Mouse (Mus musculus) brain, adult 2 months (tissue): Measurements from ENCODE around the gene Vsig8.

Experiments
- DNase-seq: peaks from one replicate; pipeline ENCODE4 v3.0.0; 2011; ENCODE audit warnings: low read depth, low spot score

The Vsig8 gene

DNA sequence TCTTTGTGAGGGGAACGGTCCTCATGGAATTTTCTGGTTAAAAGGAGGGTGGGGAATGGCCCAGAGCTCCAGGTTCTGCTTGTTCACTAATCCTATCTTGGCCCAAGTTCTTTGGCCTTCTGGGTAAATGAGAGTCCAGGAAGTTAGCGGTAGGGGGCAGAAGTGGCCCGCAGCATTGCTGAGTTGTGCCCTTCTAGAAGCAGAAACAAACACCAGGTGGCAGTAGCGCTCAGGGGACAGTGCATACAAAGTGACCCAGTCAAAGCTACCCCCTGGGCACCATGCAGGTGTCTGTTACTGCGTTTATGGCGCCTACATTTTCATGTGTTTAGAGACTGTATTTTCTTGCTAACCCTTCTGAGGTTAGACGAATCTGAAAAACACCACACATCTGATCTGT lies 27.0 kb upstream of the Vsig8 start:
- peak; percentile 92 for DNase-seq

DNA sequence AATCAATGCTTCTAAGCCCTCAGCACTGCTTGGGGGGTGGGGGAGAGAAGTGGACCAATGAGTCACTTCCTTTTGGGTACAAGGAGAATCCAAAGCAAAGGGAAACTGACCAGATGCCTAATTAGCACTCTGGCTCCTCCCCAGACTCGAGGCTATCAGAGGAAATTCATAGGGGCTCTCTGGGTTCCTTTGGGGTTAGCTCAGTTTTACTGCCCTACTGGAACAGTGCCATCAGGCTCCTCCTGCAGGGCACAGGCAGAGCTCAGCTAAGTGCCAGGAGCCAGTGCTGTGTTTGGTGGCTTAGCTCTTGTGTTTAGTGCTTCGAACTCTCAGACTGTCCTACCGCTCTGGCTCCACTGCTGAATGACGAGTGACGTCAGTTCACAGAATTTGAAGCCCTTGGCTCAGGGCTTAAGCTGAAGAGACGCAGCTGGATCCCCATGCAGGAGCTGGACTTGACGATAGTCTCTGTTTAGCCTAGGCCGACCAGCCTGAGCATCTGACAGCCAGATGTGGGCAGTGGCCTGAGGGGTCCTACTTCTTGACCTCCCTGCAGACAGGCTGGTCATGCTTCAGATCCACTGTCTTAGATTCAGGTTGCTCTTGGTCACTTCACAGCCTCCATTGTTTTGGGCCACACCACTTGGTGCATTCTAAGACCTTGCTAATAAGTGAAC lies 25.1 kb upstream of the Vsig8 start:
- no peak for DNase-seq

GRCm38 (mm10) chr1:172532551-172532950 lies 23.2 kb upstream of the Vsig8 start:
- DNase-seq: peak; percentile 73

- DNase-seq: no peak
Measured at GRCm38 (mm10) chr1:172535116-172535515, 20.6 kb upstream of the Vsig8 start.

GRCm38 (mm10) chr1:172539827-172540226 lies 15.9 kb upstream of the Vsig8 start:
- DNase-seq: peak; percentile 25

DNA sequence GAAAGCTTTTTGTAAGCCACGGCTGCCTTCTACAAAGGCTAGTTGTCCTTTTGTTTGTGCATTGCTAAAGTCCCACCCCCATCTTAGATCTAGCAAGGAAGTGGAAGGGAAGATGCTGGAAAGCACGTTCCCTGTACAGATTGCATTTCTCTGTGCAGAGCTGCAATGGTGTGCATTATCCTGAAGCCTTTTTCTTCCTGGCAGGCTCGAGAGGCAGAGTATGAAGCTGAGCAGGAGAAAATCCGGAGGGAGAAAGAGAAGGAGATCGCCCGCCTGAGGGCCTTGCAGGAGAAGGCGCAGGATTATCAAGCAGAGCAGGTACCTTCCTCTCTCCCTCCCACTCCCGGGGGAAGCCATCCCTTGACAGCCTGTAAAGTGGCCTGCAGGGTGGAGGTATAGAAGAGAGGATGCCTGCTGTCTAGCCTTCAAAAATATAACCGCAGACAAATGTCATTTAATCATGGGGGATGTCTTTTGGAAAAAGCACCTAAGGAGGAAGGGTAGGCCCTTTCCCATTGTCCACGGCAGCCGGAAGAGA lies 15.4 kb upstream of the Vsig8 start:
- DNase-seq: no peak

- no peak for DNase-seq
Measured at GRCm38 (mm10) chr1:172546062-172546461, 9.7 kb upstream of the Vsig8 start.

- DNase-seq: no peak
Measured at GRCm38 (mm10) chr1:172548501-172548900, 7.2 kb upstream of the Vsig8 start.

GRCm38 (mm10) chr1:172549314-172549713 lies 6.4 kb upstream of the Vsig8 start:
- no peak for DNase-seq

DNA sequence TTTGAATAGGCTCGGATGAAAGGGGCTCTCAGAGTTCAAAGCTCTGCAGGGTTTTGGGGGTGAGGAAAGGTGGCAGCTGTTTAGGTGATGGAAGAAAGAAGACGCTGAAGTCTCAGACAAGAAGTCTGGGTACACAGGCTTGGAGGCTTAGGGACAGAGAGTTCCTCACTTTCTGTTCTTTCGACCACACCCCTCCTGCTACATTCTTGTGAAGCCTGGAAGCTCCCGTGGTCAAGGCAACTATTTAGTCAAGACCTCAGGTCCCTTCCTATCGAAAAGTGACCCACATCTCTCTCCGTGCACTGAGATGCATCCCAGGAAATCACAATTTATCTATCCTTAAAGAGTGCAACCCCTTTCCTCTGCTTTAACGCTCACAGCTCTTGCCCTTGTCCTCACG lies 6.0 kb upstream of the Vsig8 start:
- no peak for DNase-seq

DNA sequence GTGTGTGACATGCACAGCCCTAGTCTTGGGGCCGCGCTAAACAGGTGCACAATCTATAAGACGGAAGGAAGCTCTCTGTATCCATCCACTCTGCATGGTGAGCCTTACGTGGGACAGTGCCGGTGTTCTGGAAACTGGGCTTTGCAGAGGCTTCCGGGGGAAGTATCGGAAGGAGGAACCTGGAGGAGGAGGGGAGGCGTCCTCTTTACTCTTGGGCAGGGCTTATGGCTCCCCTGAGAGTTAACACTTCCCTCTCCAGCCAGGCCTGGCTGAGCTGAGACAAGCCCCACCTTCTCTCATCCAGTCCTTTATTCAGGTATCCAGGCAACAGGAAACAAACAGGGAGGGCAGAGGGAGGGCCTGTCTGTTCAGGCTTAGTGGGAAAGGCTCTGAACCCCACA lies 5.2 kb upstream of the Vsig8 start:
- peak; percentile 83 for DNase-seq

DNA sequence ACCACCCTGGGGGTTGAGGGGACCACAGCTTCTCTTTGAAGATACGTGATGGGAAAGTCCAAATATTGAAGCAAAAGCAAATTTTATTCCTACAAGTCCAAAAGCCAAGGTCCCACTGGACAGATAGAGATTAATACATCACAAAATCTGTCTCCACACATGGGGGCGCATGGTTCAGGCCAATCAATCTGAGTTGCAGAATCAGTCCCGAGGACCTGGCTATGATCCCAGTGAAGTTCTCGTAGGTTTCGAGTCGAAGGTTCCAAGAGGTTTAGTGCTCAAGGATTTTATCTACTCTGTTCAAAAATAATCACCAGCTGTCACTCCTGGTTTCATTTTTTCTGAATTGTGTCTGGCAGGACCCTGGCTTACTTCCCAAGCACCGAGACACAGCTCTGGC lies 4.7 kb upstream of the Vsig8 start:
- DNase-seq: no peak

GRCm38 (mm10) chr1:172552623-172553022 lies 3.1 kb upstream of the Vsig8 start:
- no peak for DNase-seq

DNA sequence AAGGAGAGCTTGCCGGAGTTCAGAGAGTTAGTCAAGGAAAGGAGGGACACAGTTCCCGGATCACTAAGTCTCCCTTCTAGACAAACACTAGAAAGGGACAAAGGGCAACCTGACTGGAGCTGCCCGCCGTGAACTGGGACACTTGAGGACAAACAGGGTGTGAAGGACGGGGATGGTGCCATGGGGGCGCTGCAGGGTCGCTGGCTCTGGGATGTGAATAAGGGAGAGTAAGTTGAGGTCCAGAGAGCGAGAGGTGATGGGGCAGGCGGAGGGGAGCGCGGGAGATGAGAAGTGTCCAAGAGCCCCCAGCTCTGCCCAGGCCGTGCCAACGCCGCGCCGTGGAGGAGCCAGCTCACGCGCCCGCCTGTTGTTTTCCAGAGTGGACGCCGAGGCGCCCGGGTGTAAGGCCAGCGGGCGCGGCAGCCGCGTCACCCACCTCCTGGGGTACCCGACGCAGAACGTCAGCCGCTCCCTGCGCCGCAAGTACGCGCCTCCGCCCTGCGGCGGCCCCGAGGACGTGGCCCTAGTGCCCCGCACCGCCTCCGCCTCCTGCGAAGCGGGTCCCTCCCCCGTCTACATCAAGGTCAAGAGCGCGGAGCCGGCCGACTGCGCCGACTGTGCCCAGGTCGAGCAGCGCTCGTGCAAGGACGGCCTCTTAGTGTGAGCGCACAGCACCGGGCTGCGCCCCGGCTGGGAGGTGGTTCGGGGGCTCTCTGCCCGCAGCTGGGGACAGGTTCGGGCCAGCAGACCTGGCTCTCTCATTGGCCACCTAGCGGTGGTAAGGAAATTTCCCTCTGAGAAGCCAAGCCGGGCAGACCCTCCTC lies 7.1 kb downstream of the Vsig8 start:
- peak; percentile 74 for DNase-seq

DNA sequence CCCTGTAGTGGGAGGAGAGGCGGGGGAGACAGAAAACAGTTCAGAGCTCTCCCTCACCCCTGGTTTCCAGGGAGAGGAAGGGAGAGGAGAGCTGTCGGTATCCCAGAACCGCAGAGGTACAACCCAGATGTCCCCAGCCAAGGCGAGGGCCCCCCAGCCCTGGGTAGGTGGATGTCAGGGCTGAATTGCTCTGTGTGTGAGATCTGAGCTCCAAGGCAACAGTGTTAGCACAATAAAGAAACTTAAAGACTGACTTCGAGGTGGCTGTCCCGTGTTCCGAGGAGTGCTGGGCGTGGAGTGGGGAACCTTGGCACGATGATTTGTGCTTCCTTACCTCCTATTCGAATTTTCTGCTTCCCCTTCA lies 7.7 kb downstream of the Vsig8 start:
- DNase-seq: no peak

- DNase-seq: no peak
Measured at GRCm38 (mm10) chr1:172566131-172566530, 10.4 kb downstream of the Vsig8 start.

GRCm38 (mm10) chr1:172567758-172568157 lies 12.0 kb downstream of the Vsig8 start:
- DNase-seq: no peak

GRCm38 (mm10) chr1:172580116-172580515 lies 24.4 kb downstream of the Vsig8 start:
- DNase-seq: no peak

DNA sequence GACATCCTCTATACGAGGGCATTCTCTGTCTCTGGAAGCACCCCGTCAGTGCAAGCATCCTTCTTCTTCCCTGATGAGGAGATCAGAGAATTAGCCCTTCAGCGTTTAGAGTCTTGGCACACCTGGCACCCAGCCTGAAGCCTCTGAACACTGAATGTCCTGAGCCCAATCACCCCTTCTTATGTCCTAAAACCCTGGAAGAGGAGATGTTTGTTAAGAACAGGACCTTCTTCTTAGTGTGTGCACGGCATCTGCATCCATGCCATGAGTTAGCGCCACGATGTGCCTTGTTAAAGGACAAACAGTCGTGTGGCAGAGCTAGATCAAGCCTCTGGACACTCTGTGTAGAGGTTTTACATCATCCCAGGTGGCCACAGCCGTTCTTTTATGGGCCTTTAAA lies 26.7 kb downstream of the Vsig8 start:
- no peak for DNase-seq

DNA sequence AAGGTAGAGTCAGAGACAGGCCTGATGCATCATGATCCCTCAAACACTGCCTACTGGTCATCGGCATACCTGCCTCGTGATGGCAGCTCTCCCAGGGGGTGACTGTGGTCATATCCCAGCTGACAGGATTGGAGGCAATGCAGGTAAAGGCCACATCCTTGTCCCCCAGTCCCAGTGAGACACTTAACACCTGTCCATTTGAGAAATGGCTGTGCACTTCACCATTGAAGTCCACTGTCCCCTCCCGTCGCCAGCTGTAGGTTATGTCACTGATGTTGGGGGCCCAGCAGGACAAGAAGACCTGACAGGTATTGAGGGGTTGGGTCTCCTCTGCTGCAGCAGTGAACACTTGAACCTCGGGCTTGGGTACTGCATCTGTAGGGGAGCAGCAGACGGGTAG lies 28.5 kb downstream of the Vsig8 start:
- DNase-seq: no peak

DNA sequence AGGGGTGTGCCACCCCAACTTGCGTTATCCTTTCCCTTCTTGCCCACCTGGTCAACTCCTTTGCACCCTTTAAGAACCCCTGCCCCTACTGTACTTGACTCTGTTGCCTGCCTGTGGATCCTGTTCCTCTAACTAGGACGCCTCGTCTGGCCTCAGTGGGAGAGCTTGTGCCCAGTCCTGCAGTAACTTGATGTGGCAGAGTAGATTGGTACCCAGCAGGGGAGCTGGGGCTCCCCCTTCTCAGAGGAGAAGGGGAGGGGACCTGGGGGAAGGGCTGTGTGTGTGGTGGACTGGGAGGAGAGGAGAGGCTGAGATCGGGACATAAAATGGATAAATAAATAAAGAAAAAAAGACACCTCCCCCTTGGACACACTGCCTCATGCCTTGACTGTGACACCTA lies 29.3 kb downstream of the Vsig8 start:
- DNase-seq: no peak

GRCm38 (mm10) chr1:172585612-172586567 lies 30.2 kb downstream of the Vsig8 start:
- DNase-seq: no peak
